Mouse (Mus musculus) duodenum, adult 2 months (tissue): ENCODE data around the gene Defb45. TPM values are rescaled to one million over a fixed set of nuclear protein-coding genes. Genes with fewer than 3 reads are reported as not detected.

Experiments
- polyA plus RNA-seq: library from polyadenylated mRNA; depleted of rRNA; stranded (reverse); fragments of >200 nt; gene quantifications from 2 replicates; pipeline ENCODE4 v1.2.3, GENCODE M21; 2012; ENCODE audit warnings: low replicate concordance; rRNA removed

The Defb45 gene
- polyA plus RNA-seq: not detected in 2 replicates

GRCm38 (mm10) chr2:152599299-152599698, at the start of gene Defb45:
Gene Defb45 (minus strand): TSS chr2:152599399.

GRCm38 (mm10) chr2:152626774-152627591, 27.8 kb upstream of the Defb45 start, which contains the start of gene Rem1:
Gene Rem1 (plus strand): TSS chr2:152626951.

GRCm38 (mm10) chr2:152622953-152623352, 23.8 kb upstream of the Defb45 start, which contains the start of gene Defb25:
Gene Defb25 (minus strand): TSS chr2:152623053.

GRCm38 (mm10) chr2:152604057-152604456, 4.9 kb upstream of the Defb45 start, which contains the start of gene Defb36:
Gene Defb36 (plus strand): TSS chr2:152604327.

GRCm38 (mm10) chr2:152580107-152580506, 19.1 kb downstream of the Defb45 start, which contains the start of gene Defb19:
Gene Defb19 (minus strand): TSS chr2:152580312.

GRCm38 (mm10) chr2:152572114-152572794, 26.9 kb downstream of the Defb45 start, which contains the start of gene Defb21:
Gene Defb21 (plus strand): TSS chr2:152572744.

GRCm38 (mm10) chr2:152569038-152569437, 30.2 kb downstream of the Defb45 start, which contains the start of gene Gm17416:
Gene Gm17416 (plus strand): TSS chr2:152569338.

Other genes with a start within 250 kb of the Defb45 start
- gene Nrsn2, start 222.8 kb downstream of the Defb45 start, polyA plus RNA-seq: 0.57 and 0.86 TPM in 2 replicates
- 3.0 and 3.3 TPM in 2 replicates for gene Sox12, start 201.3 kb downstream of the Defb45 start, polyA plus RNA-seq
- 0.54 and 0.89 TPM in 2 replicates for gene Zcchc3, start 184.4 kb downstream of the Defb45 start, polyA plus RNA-seq
- gene 6820408C15Rik, start 183.8 kb downstream of the Defb45 start, polyA plus RNA-seq: not detected in 2 replicates
- gene Defb23, start 134.8 kb downstream of the Defb45 start, polyA plus RNA-seq: not detected in 2 replicates
- not detected in 2 replicates for gene Defb20, start 122.3 kb downstream of the Defb45 start, polyA plus RNA-seq
- not detected in 2 replicates for gene Defb22, start 109.3 kb downstream of the Defb45 start, polyA plus RNA-seq
- gene Defb26, start 87.7 kb downstream of the Defb45 start, polyA plus RNA-seq: not detected in 2 replicates
- gene Defb28, start 81.1 kb downstream of the Defb45 start, polyA plus RNA-seq: not detected in 2 replicates
- gene Defb29, start 59.3 kb downstream of the Defb45 start, polyA plus RNA-seq: not detected in 2 replicates
- not detected in 2 replicates for gene Gm17416, start 30.1 kb downstream of the Defb45 start, polyA plus RNA-seq
- gene Defb21, start 26.7 kb downstream of the Defb45 start, polyA plus RNA-seq: not detected in 2 replicates
- not detected in 2 replicates for gene Defb19, start 19.1 kb downstream of the Defb45 start, polyA plus RNA-seq
- gene Defb36, start 4.9 kb upstream of the Defb45 start, polyA plus RNA-seq: not detected in 2 replicates
- not detected in 2 replicates for gene Defb25, start 23.7 kb upstream of the Defb45 start, polyA plus RNA-seq
- 4.0 and 4.4 TPM in 2 replicates for gene Rem1, start 27.6 kb upstream of the Defb45 start, polyA plus RNA-seq
- gene H13, start 70.1 kb upstream of the Defb45 start, polyA plus RNA-seq: 131 and 168 TPM in 2 replicates
- gene Mcts2, start 87.6 kb upstream of the Defb45 start, polyA plus RNA-seq: 1.0 and 1.1 TPM in 2 replicates
- gene Id1, start 136.9 kb upstream of the Defb45 start, polyA plus RNA-seq: 431 and 630 TPM in 2 replicates
- gene Cox4i2, start 154.8 kb upstream of the Defb45 start, polyA plus RNA-seq: 0.60 and 1.2 TPM in 2 replicates
- gene Bcl2l1, start 232.3 kb upstream of the Defb45 start, polyA plus RNA-seq: 28.4 and 66.4 TPM in 2 replicates
- 0.34 and 0.41 TPM in 2 replicates for gene Tpx2, start 248.6 kb upstream of the Defb45 start, polyA plus RNA-seq